Mouse (Mus musculus): ENCODE data around the gene Tnrc18. TPM values are rescaled to one million over a fixed set of nuclear protein-coding genes. Genes with fewer than 3 reads are reported as not detected.
A peak's percentile ranks its signal among the peaks of the same experiment; 100 is the strongest.

Gene Tnrc18
- polyA plus RNA-seq, 1 experiment from 2014 or later: 36.4 TPM

DNA sequence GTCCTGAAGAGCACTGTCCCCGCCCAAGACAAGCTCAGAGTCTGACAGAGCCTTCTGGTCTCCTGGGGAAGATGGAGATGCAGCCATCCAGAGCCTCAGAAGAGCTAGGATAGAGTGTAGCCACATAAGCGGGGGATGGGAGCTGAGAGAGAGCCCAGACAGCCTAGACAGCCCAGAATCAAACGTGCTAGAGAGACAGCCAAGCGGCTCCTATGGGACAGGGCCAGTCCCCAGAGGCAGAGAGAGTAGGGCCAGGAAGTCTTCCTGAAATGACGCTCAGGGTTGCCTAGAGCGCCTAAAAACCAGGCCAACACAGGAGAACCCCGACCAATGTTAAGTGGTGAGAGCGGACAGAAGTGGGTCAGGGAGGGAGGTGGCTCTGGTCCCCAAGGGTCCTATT, 39.3 kb downstream of the Tnrc18 start:
- Histone ChIP-seq H3K4me1 (ENCODE audit: control insufficient read depth, insufficient read depth, low read length) (peaks cover 12% of the 10 kb centered on the region), H3K4me2 (ENCODE audit: low read depth, low read length) (no peak overlapping the region), H3K36me3 (ENCODE audit: control insufficient read depth, insufficient read depth, low read length) (peaks cover 34% of the 10 kb centered on the region), H3K9ac (replicated peaks; ENCODE audit: low read depth, low read length) (0 out of 2 replicates have a peak overlapping the region, but pooled peaks have one; percentile 34), H3K9me3 (ENCODE audit: control insufficient read depth, low read length) (no peaks in the 10 kb centered on the region), H3K27ac (ENCODE audit: low read depth, low read length) (no peak overlapping the region), H3K4me3 (ENCODE audit: low read depth, low read length) (no peak overlapping the region), H3K27me3 (ENCODE audit: control insufficient read depth, insufficient read depth, low read length) (no peaks in the 10 kb centered on the region)
- ATAC-seq (ENCODE audit: low read depth): no peak
- 73% methylated on average over 8 of the region's 8 CpGs for WGBS

DNA sequence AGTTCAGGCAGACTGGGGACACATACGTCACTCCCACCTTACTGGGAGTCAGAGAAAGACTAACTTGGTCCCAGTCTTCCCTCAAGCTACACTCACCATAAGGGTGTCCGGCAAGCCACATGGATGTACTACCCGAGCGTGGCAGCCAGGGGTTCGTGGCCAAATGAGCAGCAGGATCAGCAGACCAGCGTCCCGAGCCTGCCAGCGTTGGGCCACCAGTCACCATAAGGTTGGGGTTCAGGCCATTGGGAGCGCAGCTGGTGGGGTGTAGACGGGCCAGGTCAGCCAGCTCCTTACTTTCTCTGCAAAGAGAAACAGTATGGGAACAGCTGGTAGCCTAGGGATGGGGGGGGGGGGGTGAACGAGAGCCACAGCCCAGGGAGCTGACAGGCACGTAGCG, 41.4 kb downstream of the Tnrc18 start:
- no peaks in the 10 kb centered on the region for H3K27me3 ChIP-seq (ENCODE audit: control insufficient read depth, insufficient read depth, low read length)
- H3K4me1 ChIP-seq (ENCODE audit: control insufficient read depth, insufficient read depth, low read length): peaks cover 8% of the 10 kb centered on the region
- H3K27ac ChIP-seq (ENCODE audit: low read depth, low read length): no peak overlapping the region
- H3K36me3 ChIP-seq (ENCODE audit: control insufficient read depth, insufficient read depth, low read length): peaks cover 51% of the 10 kb centered on the region
- 91% methylated on average over 12 of the region's 13 CpGs for WGBS
- ATAC-seq (ENCODE audit: low read depth): no peak
- no peaks in the 10 kb centered on the region for H3K9me3 ChIP-seq (ENCODE audit: control insufficient read depth, low read length)
- H3K9ac ChIP-seq (replicated peaks; ENCODE audit: low read depth, low read length): no peak overlapping the region
- H3K4me2 ChIP-seq (ENCODE audit: low read depth, low read length): no peak overlapping the region
- H3K4me3 ChIP-seq (ENCODE audit: low read depth, low read length): no peak overlapping the region

DNA sequence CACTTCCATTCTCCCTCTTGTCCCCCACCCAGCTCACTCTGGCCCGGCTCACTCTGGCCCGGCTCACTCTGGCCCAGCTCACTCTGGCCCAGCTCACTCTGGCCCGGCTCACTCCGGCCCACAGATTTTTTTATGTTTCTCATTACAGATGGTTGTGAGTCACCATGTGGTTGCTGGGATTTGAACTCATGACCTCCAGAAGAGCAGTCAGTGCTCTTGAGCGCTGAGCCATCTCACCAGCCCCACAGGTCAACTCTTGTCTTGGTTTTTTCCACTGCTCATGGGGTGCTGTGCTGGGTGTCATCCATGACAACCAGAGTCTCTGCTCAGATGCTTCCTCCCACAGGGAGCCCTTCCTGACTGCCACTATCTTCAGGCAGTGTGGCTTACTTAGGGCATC, 42.7 kb downstream of the Tnrc18 start:
- ATAC-seq (ENCODE audit: low read depth): no peak
- no peak overlapping the region for H3K4me2 ChIP-seq (ENCODE audit: low read depth, low read length)
- no peak overlapping the region for H3K9ac ChIP-seq (replicated peaks; ENCODE audit: low read depth, low read length)
- peaks cover 58% of the 10 kb centered on the region for H3K36me3 ChIP-seq (ENCODE audit: control insufficient read depth, insufficient read depth, low read length)
- H3K9me3 ChIP-seq (ENCODE audit: control insufficient read depth, low read length): no peaks in the 10 kb centered on the region
- no peak overlapping the region for H3K27ac ChIP-seq (ENCODE audit: low read depth, low read length)
- no peak overlapping the region for H3K4me3 ChIP-seq (ENCODE audit: low read depth, low read length)
- whole genome bisulfite sequencing: 97% methylated on average over 5 of the region's 5 CpGs
- no peaks in the 10 kb centered on the region for H3K27me3 ChIP-seq (ENCODE audit: control insufficient read depth, insufficient read depth, low read length)
- H3K4me1 ChIP-seq (ENCODE audit: control insufficient read depth, insufficient read depth, low read length): 0 out of 2 replicates have a peak, but pooled peaks cover 5% of the 10 kb centered on the region

DNA sequence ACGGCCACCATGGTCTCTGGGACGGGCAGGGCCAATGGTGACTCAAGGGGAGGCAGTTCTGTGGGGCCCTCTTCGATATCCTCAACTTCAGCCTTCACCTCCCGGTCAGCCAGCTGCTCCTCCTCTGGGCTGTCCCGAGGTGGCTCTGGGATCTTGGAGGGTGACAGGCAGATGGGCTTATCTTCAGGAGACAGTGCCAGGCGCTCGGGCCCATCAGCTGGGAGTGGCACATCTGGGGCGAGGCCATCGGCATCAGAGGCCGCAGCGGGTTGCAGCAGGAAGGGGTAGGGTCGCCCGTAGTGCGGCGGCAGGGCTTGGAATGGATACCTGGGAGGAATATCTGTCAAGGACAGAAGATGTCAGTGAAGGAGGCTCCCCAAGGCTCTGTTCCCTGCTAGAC, 45.5 kb downstream of the Tnrc18 start:
- H3K4me2 ChIP-seq (ENCODE audit: low read depth, low read length): no peak overlapping the region
- H3K27me3 ChIP-seq (ENCODE audit: control insufficient read depth, insufficient read depth, low read length): no peaks in the 10 kb centered on the region
- WGBS: 91% methylated on average over 15 of the region's 15 CpGs
- H3K9me3 ChIP-seq (ENCODE audit: control insufficient read depth, low read length): no peaks in the 10 kb centered on the region
- no peak overlapping the region for H3K9ac ChIP-seq (replicated peaks; ENCODE audit: low read depth, low read length)
- H3K4me1 ChIP-seq (ENCODE audit: control insufficient read depth, insufficient read depth, low read length): peaks cover 7% of the 10 kb centered on the region
- H3K27ac ChIP-seq (ENCODE audit: low read depth, low read length): no peak overlapping the region
- peaks cover 69% of the 10 kb centered on the region for H3K36me3 ChIP-seq (ENCODE audit: control insufficient read depth, insufficient read depth, low read length)
- ATAC-seq (ENCODE audit: low read depth): no peak
- no peak overlapping the region for H3K4me3 ChIP-seq (ENCODE audit: low read depth, low read length)

DNA sequence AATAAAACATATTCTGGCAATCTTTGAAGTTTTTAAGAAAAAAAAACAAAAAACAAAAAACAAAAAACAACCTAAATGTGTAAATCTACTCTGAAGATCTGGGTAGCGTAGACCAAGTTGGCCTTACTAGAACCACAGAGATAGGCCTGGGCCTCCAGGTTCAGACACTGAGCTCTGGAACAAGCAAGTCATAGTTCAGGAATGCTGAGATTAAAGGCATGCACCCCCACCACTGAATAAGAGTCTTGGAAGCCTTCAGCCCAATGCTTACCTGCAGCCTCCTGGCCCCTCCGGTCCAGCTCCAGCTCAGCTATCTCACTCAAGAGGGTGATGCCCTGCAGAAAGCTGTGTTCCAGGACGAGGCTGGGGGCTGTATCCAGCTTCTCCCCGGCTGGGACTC, 46.4 kb downstream of the Tnrc18 start:
- no peak overlapping the region for H3K9ac ChIP-seq (replicated peaks; ENCODE audit: low read depth, low read length)
- ATAC-seq (ENCODE audit: low read depth): no peak
- no peaks in the 10 kb centered on the region for H3K27me3 ChIP-seq (ENCODE audit: control insufficient read depth, insufficient read depth, low read length)
- no peak overlapping the region for H3K4me2 ChIP-seq (ENCODE audit: low read depth, low read length)
- no peaks in the 10 kb centered on the region for H3K9me3 ChIP-seq (ENCODE audit: control insufficient read depth, low read length)
- H3K27ac ChIP-seq (ENCODE audit: low read depth, low read length): no peak overlapping the region
- H3K4me1 ChIP-seq (ENCODE audit: control insufficient read depth, insufficient read depth, low read length): peaks cover 7% of the 10 kb centered on the region
- H3K36me3 ChIP-seq (ENCODE audit: control insufficient read depth, insufficient read depth, low read length): peaks cover 71% of the 10 kb centered on the region
- H3K4me3 ChIP-seq (ENCODE audit: low read depth, low read length): no peak overlapping the region
- WGBS: 90% methylated on average over 4 of the region's 4 CpGs

DNA sequence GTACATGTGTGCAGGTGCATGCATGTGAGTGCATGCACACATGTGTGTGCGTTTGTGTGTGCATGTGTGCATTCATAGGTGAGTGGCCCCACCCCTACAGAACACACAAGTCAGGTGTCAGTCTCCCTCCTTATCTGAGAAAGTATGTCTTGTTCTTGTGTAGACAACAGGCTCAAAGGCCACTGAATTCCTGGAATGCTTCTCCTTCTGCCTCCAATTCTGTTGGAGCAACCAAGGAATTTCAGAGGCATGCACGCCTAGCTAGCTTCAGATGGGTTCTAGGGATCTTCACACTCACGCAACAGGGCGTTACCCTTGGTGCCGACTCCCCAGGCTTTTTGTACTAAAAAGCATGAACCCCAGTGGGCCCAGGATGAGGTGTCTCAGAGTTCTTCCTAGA, 47.8 kb downstream of the Tnrc18 start:
- Histone ChIP-seq H3K4me1 (ENCODE audit: control insufficient read depth, insufficient read depth, low read length) (peaks cover 7% of the 10 kb centered on the region), H3K27ac (ENCODE audit: low read depth, low read length) (0 out of 2 replicates have a peak overlapping the region, but pooled peaks have one; percentile 8), H3K27me3 (ENCODE audit: control insufficient read depth, insufficient read depth, low read length) (no peaks in the 10 kb centered on the region), H3K4me3 (ENCODE audit: low read depth, low read length) (no peak overlapping the region), H3K9ac (replicated peaks; ENCODE audit: low read depth, low read length) (no peak overlapping the region), H3K9me3 (ENCODE audit: control insufficient read depth, low read length) (no peaks in the 10 kb centered on the region), H3K36me3 (ENCODE audit: control insufficient read depth, insufficient read depth, low read length) (peaks cover 71% of the 10 kb centered on the region), H3K4me2 (ENCODE audit: low read depth, low read length) (no peak overlapping the region)
- WGBS: 74% methylated on average over 5 of the region's 5 CpGs
- ATAC-seq (ENCODE audit: low read depth): no peak

DNA sequence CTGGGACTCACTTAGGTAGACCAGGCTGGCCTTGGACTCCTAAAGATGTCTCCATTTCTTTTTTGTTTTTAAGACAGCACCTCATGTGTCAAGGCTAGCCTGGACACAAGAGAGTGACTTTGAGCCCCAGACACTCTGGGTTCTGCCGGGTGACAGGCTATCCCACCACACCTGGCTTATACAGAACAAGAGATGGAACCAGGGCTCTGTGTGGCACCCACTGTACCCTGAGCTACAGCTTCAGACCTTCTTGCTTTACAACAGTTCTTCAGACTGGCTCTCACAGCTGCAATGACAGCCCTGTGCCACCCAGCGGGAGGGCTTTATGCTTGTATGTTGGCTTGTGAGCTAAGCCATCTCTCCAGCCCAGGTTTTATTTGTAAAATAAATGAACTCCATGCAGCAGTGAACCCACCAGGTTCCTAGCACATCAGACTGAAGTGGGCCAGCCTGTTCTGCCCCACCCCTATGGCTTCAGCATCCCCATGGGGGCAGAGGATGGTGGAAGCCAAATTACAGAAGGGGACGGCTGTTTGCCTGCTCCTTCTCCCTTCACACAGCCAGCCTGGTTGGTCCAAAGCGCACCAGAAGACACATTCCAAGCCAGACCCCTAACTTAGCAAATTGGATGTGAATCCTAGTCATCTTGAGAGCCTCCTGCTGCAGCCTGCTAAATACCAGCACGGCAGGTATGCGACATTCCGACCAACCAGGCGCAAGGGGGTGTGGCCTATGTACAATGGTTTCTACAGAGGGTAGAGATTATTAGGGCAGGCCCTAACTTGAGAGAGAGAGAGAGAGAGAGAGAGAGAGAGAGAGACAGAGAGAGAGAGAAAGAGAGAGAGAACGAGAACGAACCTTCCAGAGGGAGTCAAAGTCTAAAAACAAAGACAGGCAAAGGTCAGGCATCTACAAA, 48.9 kb downstream of the Tnrc18 start:
- Histone ChIP-seq H3K27ac (ENCODE audit: low read depth, low read length) (peak overlapping the region; percentile 78), H3K4me1 (ENCODE audit: control insufficient read depth, insufficient read depth, low read length) (peaks cover 7% of the 10 kb centered on the region), H3K4me2 (ENCODE audit: low read depth, low read length) (no peak overlapping the region), H3K9me3 (ENCODE audit: control insufficient read depth, low read length) (no peaks in the 10 kb centered on the region), H3K4me3 (ENCODE audit: low read depth, low read length) (no peak overlapping the region), H3K27me3 (ENCODE audit: control insufficient read depth, insufficient read depth, low read length) (no peaks in the 10 kb centered on the region), H3K36me3 (ENCODE audit: control insufficient read depth, insufficient read depth, low read length) (peaks cover 70% of the 10 kb centered on the region), H3K9ac (replicated peaks; ENCODE audit: low read depth, low read length) (0 out of 2 replicates have a peak overlapping the region, but pooled peaks have one; percentile 25)
- ATAC-seq (ENCODE audit: low read depth): no peak; the same call in 1 of the 2 replicates
- WGBS: 33% methylated on average over 10 of the region's 10 CpGs

DNA sequence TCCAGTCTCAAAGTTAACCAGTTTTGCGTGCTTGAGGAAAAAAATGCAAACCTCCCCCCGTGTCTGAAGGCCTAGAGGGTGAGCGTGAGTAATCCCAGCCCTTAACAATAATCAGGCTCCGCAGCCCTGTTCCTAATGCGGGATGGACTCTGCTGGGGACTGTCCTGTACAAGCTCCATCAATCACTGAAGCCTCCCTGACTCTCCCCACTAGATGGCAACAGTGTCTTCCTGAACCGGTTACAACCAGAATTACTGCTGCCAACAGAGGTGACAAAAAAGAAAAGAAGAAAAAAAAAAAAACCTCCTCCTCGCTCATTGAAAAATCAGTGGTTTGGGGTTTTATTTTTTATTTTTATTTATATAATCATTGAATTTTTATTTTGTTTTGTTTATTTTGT, 49.5 kb downstream of the Tnrc18 start:
- WGBS: 15% methylated on average over 7 of the region's 7 CpGs
- peaks cover 70% of the 10 kb centered on the region for H3K36me3 ChIP-seq (ENCODE audit: control insufficient read depth, insufficient read depth, low read length)
- no peak overlapping the region for H3K4me3 ChIP-seq (ENCODE audit: low read depth, low read length)
- no peaks in the 10 kb centered on the region for H3K9me3 ChIP-seq (ENCODE audit: control insufficient read depth, low read length)
- no peak overlapping the region for H3K27ac ChIP-seq (ENCODE audit: low read depth, low read length)
- H3K4me2 ChIP-seq (ENCODE audit: low read depth, low read length): no peak overlapping the region
- no peaks in the 10 kb centered on the region for H3K27me3 ChIP-seq (ENCODE audit: control insufficient read depth, insufficient read depth, low read length)
- H3K9ac ChIP-seq (replicated peaks; ENCODE audit: low read depth, low read length): no peak overlapping the region
- ATAC-seq (ENCODE audit: low read depth): no peak
- peaks cover 8% of the 10 kb centered on the region for H3K4me1 ChIP-seq (ENCODE audit: control insufficient read depth, insufficient read depth, low read length)

DNA sequence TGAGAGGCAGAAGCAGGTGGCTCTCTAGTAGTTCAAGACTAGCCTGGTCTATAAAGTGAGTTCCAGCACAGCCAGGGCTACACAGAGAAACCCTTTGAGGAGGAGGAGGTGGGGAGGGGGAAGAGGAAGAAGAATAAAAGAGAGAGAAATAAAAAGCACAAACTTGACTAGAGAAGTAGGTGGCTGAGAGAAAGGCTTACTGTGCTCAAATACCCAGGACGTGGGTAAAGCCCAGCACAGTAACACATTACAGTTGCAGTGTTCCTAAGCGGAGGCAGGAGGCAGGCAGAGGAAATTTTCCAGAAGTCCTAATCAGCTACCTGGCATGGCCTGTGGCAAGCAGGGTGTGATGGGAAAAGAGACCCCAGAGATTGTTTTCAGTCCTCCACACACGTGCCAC, 50.8 kb downstream of the Tnrc18 start:
- Histone ChIP-seq H3K4me1 (ENCODE audit: control insufficient read depth, insufficient read depth, low read length) (peaks cover 16% of the 10 kb centered on the region), H3K9ac (replicated peaks; ENCODE audit: low read depth, low read length) (no peak overlapping the region), H3K27ac (ENCODE audit: low read depth, low read length) (no peak overlapping the region), H3K36me3 (ENCODE audit: control insufficient read depth, insufficient read depth, low read length) (peaks cover 72% of the 10 kb centered on the region), H3K9me3 (ENCODE audit: control insufficient read depth, low read length) (no peaks in the 10 kb centered on the region), H3K4me3 (ENCODE audit: low read depth, low read length) (no peak overlapping the region), H3K27me3 (ENCODE audit: control insufficient read depth, insufficient read depth, low read length) (no peaks in the 10 kb centered on the region), H3K4me2 (ENCODE audit: low read depth, low read length) (no peak overlapping the region)
- ATAC-seq (ENCODE audit: low read depth): no peak
- 88% methylated on average over 3 of the region's 3 CpGs for WGBS

Data from neural tube, embryonic 14.5 days (tissue).